Mouse (Mus musculus) heart, embryonic 12.5 days (tissue): ENCODE results near the gene Clcn5. TPM values are rescaled to one million over a fixed set of nuclear protein-coding genes. Genes with fewer than 3 reads are reported as not detected.

Experiments
- ATAC-seq: fragments of 200-750 bp; cut with Nextera tagmentation; 2 replicates; pipeline ENCODE4 v1.8.0; 2017; ENCODE audit warnings: moderate TSS enrichment, moderate library complexity; ENCODE audit not compliant: insufficient number of reproducible peaks, low FRiP score
- H3K27ac ChIP-seq: fragments of 300-500 bp; sonication (generic); 2 replicates; pipeline ENCODE4 v1.5.1; 2016; ENCODE audit warnings: mild to moderate bottlenecking, moderate library complexity; ENCODE audit not compliant: poor library complexity, severe bottlenecking
- H3K27me3 ChIP-seq: fragments of 300-500 bp; sonication (generic); replicated peaks from 2 replicates; pipeline ENCODE4 v1.6.1; 2016; ENCODE audit warnings: mild to moderate bottlenecking, moderate library complexity
- H3K36me3 ChIP-seq: fragments of 300-500 bp; sonication (generic); 2 replicates; pipeline ENCODE4 v1.6.1; 2016; ENCODE audit warnings: mild to moderate bottlenecking, moderate library complexity
- H3K4me1 ChIP-seq: fragments of 300-500 bp; sonication (generic); replicated peaks from 2 replicates; pipeline ENCODE4 v1.6.1; 2016; ENCODE audit warnings: mild to moderate bottlenecking
- H3K4me2 ChIP-seq: fragments of 300-500 bp; sonication (generic); 2 replicates; pipeline ENCODE4 v1.6.1; 2016; ENCODE audit warnings: mild to moderate bottlenecking, moderate library complexity
- H3K4me3 ChIP-seq: fragments of 300-500 bp; sonication (generic); 2 replicates; pipeline ENCODE4 v1.5.1; 2016; ENCODE audit warnings: mild to moderate bottlenecking
- H3K9ac ChIP-seq: fragments of 300-500 bp; sonication (generic); 2 replicates; pipeline ENCODE4 v1.6.1; 2016; ENCODE audit warnings: mild to moderate bottlenecking, moderate library complexity
- H3K9me3 ChIP-seq: fragments of 300-500 bp; sonication (generic); replicated peaks from 2 replicates; pipeline ENCODE4 v1.6.1; 2016; ENCODE audit warnings: mild to moderate bottlenecking, moderate library complexity
- WGBS: fragments of 180-500 bp; shearing (Covaris S2); methylation state at CpG from one replicate; pipeline ENCODE4 v1.1.7; 2016; 5-methylcytosine and 5-hydroxymethylcytosine counted together
- polyA plus RNA-seq: library from polyadenylated mRNA; unstranded; fragments of >200 nt; fragmentation: Nextera tagmentation; extraction: Ambion mirVana; gene quantifications from 2 replicates; pipeline ENCODE4 v1.2.1, GENCODE M21; 2016

Gene Clcn5
- polyA plus RNA-seq, 1 experiment from 2014 or later, result 35.7 TPM

DNA sequence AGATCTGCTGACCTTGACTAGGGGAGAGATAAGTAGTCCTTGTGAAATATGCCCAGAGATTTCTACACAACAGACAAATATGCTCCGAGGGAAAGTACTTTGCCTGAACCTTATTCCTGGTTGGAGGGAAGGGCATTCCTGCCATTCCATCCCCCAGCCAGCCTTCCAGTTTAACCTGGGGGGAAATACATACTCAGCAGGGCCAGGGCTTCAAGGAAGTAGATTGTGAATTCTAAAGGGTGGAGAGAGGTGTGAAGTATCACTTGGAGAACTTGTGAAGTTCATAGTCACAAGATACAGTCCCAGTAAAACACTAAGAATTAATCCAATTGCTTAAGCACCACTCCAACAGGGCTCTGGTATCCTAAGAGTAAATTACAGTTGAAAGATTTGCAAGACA is 121.3 kb downstream of the Clcn5 start:
- H3K27ac ChIP-seq, result no peak overlapping the region
- H3K27me3 ChIP-seq, result no peaks in the 10 kb centered on the region
- no peaks in the 10 kb centered on the region for H3K9me3 ChIP-seq

DNA sequence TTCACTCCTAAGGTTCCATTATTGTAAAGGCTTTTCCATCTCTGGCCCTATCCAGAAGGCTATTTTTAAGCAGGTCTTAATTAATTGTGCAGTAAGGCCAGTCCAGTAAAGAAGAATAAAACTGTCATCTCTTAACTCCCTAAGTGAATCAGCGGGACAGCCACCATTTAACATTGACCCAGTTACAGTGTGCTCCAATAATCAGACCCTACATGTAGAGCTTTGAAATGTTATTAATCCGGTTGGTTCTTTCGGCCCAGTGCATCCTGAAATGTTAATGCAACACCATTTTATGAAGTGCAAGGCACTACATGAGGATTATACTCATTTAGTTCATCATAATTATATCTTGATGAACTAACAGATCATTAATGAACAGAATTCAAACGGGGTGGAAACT is 128.3 kb downstream of the Clcn5 start:
- no peaks in the 10 kb centered on the region for H3K9me3 ChIP-seq
- no peaks in the 10 kb centered on the region for H3K27me3 ChIP-seq
- no peaks in the 10 kb centered on the region for H3K4me1 ChIP-seq
- H3K4me3 ChIP-seq, result no peak overlapping the region
- H3K36me3 ChIP-seq, result no peaks in the 10 kb centered on the region
- H3K4me2 ChIP-seq, result no peak overlapping the region
- no peak overlapping the region for H3K27ac ChIP-seq
- WGBS, result 89% methylated on average over 4 of the region's 4 CpGs
- ATAC-seq, result no peak
- H3K9ac ChIP-seq, result no peak overlapping the region

More for the DNA sequence above, 121.3 kb downstream of the Clcn5 start:
- H3K4me3 ChIP-seq, result no peak overlapping the region
- H3K4me1 ChIP-seq, result 0 out of 2 replicates have a peak, but pooled peaks cover 4% of the 10 kb centered on the region
- no peak for ATAC-seq
- no peak overlapping the region for H3K4me2 ChIP-seq
- H3K36me3 ChIP-seq, result no peaks in the 10 kb centered on the region
- no peak overlapping the region for H3K9ac ChIP-seq
- 10% methylated on average over 1 of the region's 1 CpGs for WGBS

- H3K9me3 ChIP-seq, result no peaks in the 10 kb centered on the region
- 16% methylated on average over 17 of the region's 17 CpGs for WGBS
Measured at GRCm38 (mm10) chrX:7188311-7188807, 130.8 kb downstream of the Clcn5 start.

DNA sequence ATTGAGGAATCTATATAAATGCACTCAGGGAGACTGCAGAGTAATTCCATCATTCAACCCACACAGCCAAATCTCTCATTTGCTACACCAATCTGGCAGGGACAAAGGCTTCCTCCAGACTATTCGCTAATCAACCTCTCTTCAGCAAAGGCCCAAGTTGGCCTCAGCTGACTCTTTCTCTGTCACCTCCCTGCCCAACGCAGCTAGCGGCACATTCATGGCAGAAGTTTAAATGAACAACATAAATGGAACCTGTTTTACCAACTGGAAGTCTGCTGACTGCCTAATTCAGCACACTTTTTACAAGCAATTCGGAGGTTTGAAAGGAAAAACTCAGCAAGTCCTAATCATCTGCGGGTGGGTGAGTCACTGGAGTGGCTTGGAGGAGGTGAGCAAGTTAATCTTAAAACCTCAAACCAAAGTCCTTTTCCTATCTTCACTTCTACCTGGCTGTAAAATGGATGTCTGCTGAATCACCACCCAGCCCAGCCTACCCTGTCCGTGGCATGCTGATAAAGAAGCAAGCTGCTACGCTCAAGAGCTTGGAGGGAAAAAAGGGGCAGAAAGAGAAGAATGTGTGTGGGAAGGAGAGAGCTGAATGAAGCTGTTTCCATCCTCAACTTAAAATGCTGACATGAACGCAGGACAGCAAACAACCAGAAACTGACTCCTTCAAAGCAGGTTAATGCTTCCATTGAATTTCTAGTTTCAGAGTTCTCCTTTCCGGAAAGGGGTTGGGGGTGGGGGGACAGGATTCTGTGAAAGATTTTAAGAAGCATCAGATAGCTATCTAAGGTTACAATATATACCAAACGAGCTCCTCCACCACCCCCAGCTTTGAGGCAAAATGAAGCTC is 131.5 kb downstream of the Clcn5 start:
- Histone ChIP-seq H3K4me3 (peak overlapping the region; percentile 46), H3K4me2 (peak overlapping the region; percentile 65), H3K9ac (peak overlapping the region; percentile 39; the same call in 1 of the 2 replicates), H3K36me3 (peaks cover 11% of the 10 kb centered on the region; the same call in 1 of the 2 replicates), H3K27me3 (no peaks in the 10 kb centered on the region), H3K9me3 (no peaks in the 10 kb centered on the region), H3K4me1 (no peaks in the 10 kb centered on the region), H3K27ac (peak overlapping the region; percentile 86)
- ATAC-seq, result peak; percentile 53; the same call in 1 of the 2 replicates
- 27% methylated on average over 10 of the region's 10 CpGs for WGBS

More at GRCm38 (mm10) chrX:7188311-7188807, 130.8 kb downstream of the Clcn5 start:
- H3K27me3 ChIP-seq, result no peaks in the 10 kb centered on the region
- 0 out of 2 replicates have a peak, but pooled peaks have one; percentile 68 for ATAC-seq
- peak overlapping the region; percentile 39; the same call in 1 of the 2 replicates for H3K9ac ChIP-seq
- no peaks in the 10 kb centered on the region for H3K4me1 ChIP-seq
- H3K27ac ChIP-seq, result peak overlapping the region; percentile 86
- H3K4me2 ChIP-seq, result peak overlapping the region; percentile 65
- H3K36me3 ChIP-seq, result peaks cover 6% of the 10 kb centered on the region; the same call in 1 of the 2 replicates
- peak overlapping the region; percentile 46 for H3K4me3 ChIP-seq

GRCm38 (mm10) chrX:7170156-7170555 is 149.0 kb downstream of the Clcn5 start:
- Histone ChIP-seq H3K27me3 (no peaks in the 10 kb centered on the region), H3K27ac (no peak overlapping the region), H3K36me3 (peaks cover 25% of the 10 kb centered on the region), H3K9me3 (no peaks in the 10 kb centered on the region), H3K9ac (no peak overlapping the region), H3K4me1 (peaks cover 4% of the 10 kb centered on the region), H3K4me2 (no peak overlapping the region), H3K4me3 (no peak overlapping the region)
- ATAC-seq, result no peak
- 74% methylated on average over 5 of the region's 5 CpGs for WGBS

DNA sequence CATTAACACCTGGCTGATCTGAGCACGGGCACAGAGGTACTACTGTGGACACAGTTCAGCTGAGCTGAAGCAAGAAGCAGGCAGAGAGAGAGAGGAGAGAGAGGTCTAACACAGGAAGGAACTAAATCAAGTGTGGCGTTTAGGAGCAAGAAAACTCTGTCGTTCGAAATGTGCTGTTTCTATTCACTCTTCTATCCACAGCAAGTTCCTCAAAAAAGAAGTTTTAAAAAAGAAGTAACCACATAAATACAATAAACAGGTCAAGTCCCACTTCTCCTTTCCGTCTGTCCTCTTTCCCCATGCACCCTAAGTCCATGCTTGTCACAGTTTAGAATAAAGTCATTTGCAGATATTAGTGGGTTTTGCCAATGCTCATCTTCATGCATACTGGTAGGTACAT is 150.4 kb downstream of the Clcn5 start:
- Histone ChIP-seq H3K9me3 (no peaks in the 10 kb centered on the region), H3K4me1 (peaks cover 4% of the 10 kb centered on the region), H3K4me3 (no peak overlapping the region), H3K36me3 (peaks cover 23% of the 10 kb centered on the region), H3K27ac (no peak overlapping the region), H3K27me3 (no peaks in the 10 kb centered on the region), H3K4me2 (no peak overlapping the region), H3K9ac (no peak overlapping the region)
- 61% methylated on average over 5 of the region's 5 CpGs for WGBS
- no peak for ATAC-seq

- Histone ChIP-seq H3K9ac (no peak overlapping the region), H3K27ac (no peak overlapping the region), H3K36me3 (peaks cover 18% of the 10 kb centered on the region), H3K4me2 (no peak overlapping the region), H3K4me1 (no peaks in the 10 kb centered on the region), H3K9me3 (no peaks in the 10 kb centered on the region), H3K4me3 (no peak overlapping the region), H3K27me3 (no peaks in the 10 kb centered on the region)
- ATAC-seq, result no peak
- 85% methylated on average over 3 of the region's 3 CpGs for WGBS
Measured at GRCm38 (mm10) chrX:7157976-7158375, 161.2 kb downstream of the Clcn5 start.

DNA sequence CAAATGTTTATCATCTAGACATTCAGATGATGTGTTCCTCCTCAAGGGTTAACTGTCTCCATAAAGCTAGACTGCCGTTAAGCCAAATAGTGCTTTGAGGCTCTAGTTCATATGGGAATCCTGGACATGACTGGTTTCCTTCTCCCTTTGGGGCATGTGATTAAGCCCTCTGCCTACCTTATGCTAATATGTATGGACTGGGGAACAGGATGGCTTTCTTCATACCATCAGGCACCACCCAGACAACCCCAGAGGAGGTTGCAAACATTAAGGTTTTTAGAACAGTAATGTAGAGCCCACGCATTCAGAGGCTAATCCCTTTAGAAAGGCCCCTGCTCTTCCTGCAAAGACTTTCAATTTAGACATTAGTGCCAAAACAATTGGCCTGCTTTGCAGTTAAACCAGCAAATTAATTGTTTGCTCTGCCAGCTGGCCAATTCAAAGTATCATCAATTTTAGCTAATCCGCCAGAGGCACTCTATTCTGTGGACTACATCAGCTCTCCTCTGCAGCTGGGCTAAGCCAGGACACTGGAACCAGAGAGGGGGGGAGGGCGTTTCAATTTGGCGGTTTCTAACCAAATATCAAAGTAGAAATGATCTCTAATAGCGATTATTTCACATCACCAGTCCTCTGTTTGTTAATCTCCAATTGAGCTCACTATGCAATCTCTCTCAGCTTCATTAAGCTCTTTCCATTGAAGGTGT is 163.0 kb downstream of the Clcn5 start:
- Histone ChIP-seq H3K4me1 (no peaks in the 10 kb centered on the region), H3K4me3 (no peak overlapping the region), H3K9me3 (no peaks in the 10 kb centered on the region; the same call in none of the 2 replicates), H3K9ac (no peak overlapping the region), H3K27ac (no peak overlapping the region), H3K36me3 (peaks cover 10% of the 10 kb centered on the region), H3K4me2 (no peak overlapping the region), H3K27me3 (no peaks in the 10 kb centered on the region)
- 71% methylated on average over 6 of the region's 6 CpGs for WGBS
- no peak for ATAC-seq

- no peak for ATAC-seq
- WGBS, result 65% methylated on average over 4 of the region's 4 CpGs
- H3K27me3 ChIP-seq, result no peaks in the 10 kb centered on the region
- H3K9me3 ChIP-seq, result no peaks in the 10 kb centered on the region; the same call in none of the 2 replicates
- H3K27ac ChIP-seq, result no peak overlapping the region
- no peak overlapping the region for H3K4me2 ChIP-seq
- no peak overlapping the region for H3K9ac ChIP-seq
- H3K4me1 ChIP-seq, result no peaks in the 10 kb centered on the region
- H3K36me3 ChIP-seq, result no peaks in the 10 kb centered on the region; the same call in 1 of the 2 replicates
- no peak overlapping the region for H3K4me3 ChIP-seq
Measured at GRCm38 (mm10) chrX:7150129-7150528, 169.0 kb downstream of the Clcn5 start.

GRCm38 (mm10) chrX:7146156-7146555 is 173.0 kb downstream of the Clcn5 start:
- Histone ChIP-seq H3K27ac (no peak overlapping the region), H3K4me3 (no peak overlapping the region), H3K9ac (no peak overlapping the region), H3K4me1 (no peaks in the 10 kb centered on the region), H3K27me3 (no peaks in the 10 kb centered on the region), H3K4me2 (no peak overlapping the region), H3K9me3 (no peaks in the 10 kb centered on the region; the same call in 1 of the 2 replicates), H3K36me3 (no peaks in the 10 kb centered on the region; the same call in 1 of the 2 replicates)
- ATAC-seq, result no peak
- 46% methylated on average over 7 of the region's 7 CpGs for WGBS
